Mouse (Mus musculus) MEL (cell line): ENCODE results near the gene Tmem238l. TPM values are rescaled to one million over a fixed set of nuclear protein-coding genes. Genes with fewer than 3 reads are reported as not detected.

ENCODE experiments used
- DNase-seq: peaks from one replicate; pipeline ENCODE4 v3.0.0; 2011; ENCODE audit warnings: low read depth, low spot score
- H3K27ac ChIP-seq: 2 replicates; pipeline ENCODE4 v1.5.1; 2012; ENCODE audit warnings: low read depth, mild to moderate bottlenecking, control low read depth, low read length, moderate library complexity; ENCODE audit not compliant: control insufficient read depth
- H3K27me3 ChIP-seq, 2 experiments: fragments of 150-350 bp in 1 of 2; sonication (generic) in 1 of 2; 2 replicates each; pipeline ENCODE4 v1.6.1; 2012; ENCODE audit warnings: low read length in 2 of 2, mild to moderate bottlenecking in 2 of 2, improper control_type of control experiment in 1 of 2, moderate library complexity in 1 of 2; ENCODE audit not compliant: insufficient read depth in 2 of 2, control insufficient read depth in 1 of 2
- H3K36me3 ChIP-seq, 2 experiments: 2 replicates each; pipeline ENCODE4 v1.6.1; 2012 to 2014; ENCODE audit warnings: low read length in 2 of 2, improper control_type of control experiment in 1 of 2, inconsistent platforms in 1 of 2, mild to moderate bottlenecking in 1 of 2; ENCODE audit not compliant: insufficient read depth in 2 of 2, control insufficient read depth in 1 of 2
- H3K4me1 ChIP-seq, 2 experiments: fragments of 150-350 bp in 1 of 2; sonication (generic) in 1 of 2; 2 replicates each; pipeline ENCODE4 v1.6.1; 2012; ENCODE audit warnings: low read length in 2 of 2, improper control_type of control experiment in 1 of 2, mild to moderate bottlenecking in 1 of 2; ENCODE audit not compliant: insufficient read depth in 2 of 2, control insufficient read depth in 1 of 2
- H3K4me3 ChIP-seq, 2 experiments: fragments of 150-350 bp in 1 of 2; sonication (generic) in 1 of 2; 2 replicates each; pipeline ENCODE4 v1.5.1; 2012; ENCODE audit warnings: low read depth in 2 of 2, low read length in 2 of 2, mild to moderate bottlenecking in 2 of 2, moderate library complexity in 2 of 2, control low read depth in 1 of 2, improper control_type of control experiment in 1 of 2; ENCODE audit not compliant: control insufficient read depth in 1 of 2, insufficient read depth in 1 of 2
- H3K79me2 ChIP-seq: 2 replicates; pipeline ENCODE4 v1.6.1; 2012; ENCODE audit warnings: mild to moderate bottlenecking, low read length, moderate library complexity; ENCODE audit not compliant: control insufficient read depth, poor library complexity, insufficient read depth
- H3K9ac ChIP-seq: 2 replicates; pipeline ENCODE4 v1.6.1; 2012; ENCODE audit warnings: low read depth, mild to moderate bottlenecking, control low read depth, low read length, moderate library complexity; ENCODE audit not compliant: control insufficient read depth, poor library complexity, severe bottlenecking
- H3K9me3 ChIP-seq: fragments of 150-350 bp; sonication (generic); replicated peaks from 2 replicates; pipeline ENCODE4 v1.6.1; 2012; ENCODE audit warnings: mild to moderate bottlenecking, low read length, improper control_type of control experiment, moderate library complexity; ENCODE audit not compliant: insufficient read depth
- CHD1 ChIP-seq: IDR thresholded peaks from 2 replicates; pipeline ENCODE4 v1.6.1; 2012; ENCODE audit warnings: low read depth, mild to moderate bottlenecking, inconsistent platforms, low read length, improper control_type of control experiment
- CHD2 ChIP-seq: IDR thresholded peaks from 2 replicates; pipeline ENCODE4 v1.6.1; 2011; ENCODE audit warnings: low read length, improper control_type of control experiment
- CTCF ChIP-seq, 3 experiments: IDR thresholded peaks in 2 of 3; conservative IDR thresholded peaks in 1 of 3; 2 replicates each; pipeline ENCODE4 v1.5.1; 2011 to 2012; ENCODE audit warnings: low read length in 3 of 3, low read depth in 2 of 3, mild to moderate bottlenecking in 2 of 3, improper control_type of control experiment in 1 of 3, inconsistent platforms in 1 of 3, mixed read lengths in 1 of 3, moderate library complexity in 1 of 3; ENCODE audit not compliant: control insufficient read depth in 1 of 3, insufficient read depth in 1 of 3, poor library complexity in 1 of 3, severe bottlenecking in 1 of 3
- EP300 ChIP-seq, 2 experiments: IDR thresholded peaks; 2 replicates each; pipeline ENCODE4 v1.6.1; 2011; ENCODE audit warnings: improper control_type of control experiment in 2 of 2, low read length in 2 of 2, low read depth in 1 of 2, mild to moderate bottlenecking in 1 of 2
- ETS1 ChIP-seq: IDR thresholded peaks from 2 replicates; pipeline ENCODE4 v1.6.1; 2012; ENCODE audit warnings: low read depth, mild to moderate bottlenecking, inconsistent platforms, low read length, improper control_type of control experiment, moderate library complexity
- GABPA ChIP-seq: IDR thresholded peaks from 2 replicates; pipeline ENCODE4 v1.6.1; 2012; ENCODE audit warnings: low read depth, mild to moderate bottlenecking, inconsistent platforms, low read length, improper control_type of control experiment, moderate library complexity
- GATA1 ChIP-seq: IDR thresholded peaks from 2 replicates; pipeline ENCODE4 v1.6.1; 2011; ENCODE audit warnings: low read depth, low read length, improper control_type of control experiment
- HCFC1 ChIP-seq: IDR thresholded peaks from 2 replicates; pipeline ENCODE4 v1.6.1; 2012; ENCODE audit warnings: low read depth, mild to moderate bottlenecking, inconsistent platforms, low read length, improper control_type of control experiment, moderate library complexity
- JUND ChIP-seq: IDR thresholded peaks from 2 replicates; pipeline ENCODE4 v1.6.1; 2011; ENCODE audit warnings: low read depth, mild to moderate bottlenecking, improper control_type of control experiment, low read length
- KAT2A ChIP-seq: conservative IDR thresholded peaks from 2 replicates; pipeline ENCODE4 v1.6.1; 2012; ENCODE audit warnings: low read depth, low read length, improper control_type of control experiment, inconsistent platforms
- MAFK ChIP-seq: IDR thresholded peaks from 2 replicates; pipeline ENCODE4 v1.6.1; 2011; ENCODE audit warnings: low read depth, mild to moderate bottlenecking, low read length, improper control_type of control experiment, borderline replicate concordance
- MYB ChIP-seq: IDR thresholded peaks from 2 replicates; pipeline ENCODE4 v1.6.1; 2011; ENCODE audit warnings: mild to moderate bottlenecking, low read depth, low read length, improper control_type of control experiment
- MYC ChIP-seq: IDR thresholded peaks from 2 replicates; pipeline ENCODE4 v1.6.1; 2011; ENCODE audit warnings: low read depth, mild to moderate bottlenecking, low read length, improper control_type of control experiment, moderate library complexity
- NELFE ChIP-seq: IDR thresholded peaks from 2 replicates; pipeline ENCODE4 v1.6.1; 2011; ENCODE audit warnings: low read depth, low read length, improper control_type of control experiment
- NRF1 ChIP-seq: IDR thresholded peaks from 2 replicates; pipeline ENCODE4 v1.6.1; 2014; ENCODE audit warnings: low read depth, mild to moderate bottlenecking, inconsistent platforms, low read length, improper control_type of control experiment, moderate library complexity; ENCODE audit not compliant: poor library complexity, insufficient read depth, severe bottlenecking
- POLR2A ChIP-seq, 2 experiments: IDR thresholded peaks; 2 replicates each; pipeline ENCODE4 v1.6.1; 2011 to 2012; ENCODE audit warnings: low read length in 2 of 2, mild to moderate bottlenecking in 2 of 2, control low read depth in 1 of 2, improper control_type of control experiment in 1 of 2, low read depth in 1 of 2, moderate library complexity in 1 of 2; ENCODE audit not compliant: control insufficient read depth in 1 of 2, insufficient read depth in 1 of 2, poor library complexity in 1 of 2
- SIN3A ChIP-seq: IDR thresholded peaks from 2 replicates; pipeline ENCODE4 v1.6.1; 2012; ENCODE audit warnings: low read length, improper control_type of control experiment, inconsistent platforms
- TAL1 ChIP-seq: IDR thresholded peaks from 2 replicates; pipeline ENCODE4 v1.6.1; 2012; ENCODE audit warnings: mild to moderate bottlenecking, inconsistent platforms, low read length, moderate library complexity, mixed read lengths
- TBP ChIP-seq: IDR thresholded peaks from 2 replicates; pipeline ENCODE4 v1.8.0; 2011; ENCODE audit warnings: low read depth, low read length, improper control_type of control experiment
- ZKSCAN1 ChIP-seq: IDR thresholded peaks from 2 replicates; pipeline ENCODE4 v1.6.1; 2012; ENCODE audit warnings: low read depth, mild to moderate bottlenecking, inconsistent platforms, low read length, improper control_type of control experiment, moderate library complexity
- ZMIZ1 ChIP-seq: IDR thresholded peaks from 2 replicates; pipeline ENCODE4 v1.6.1; 2012; ENCODE audit warnings: low read depth, mild to moderate bottlenecking, inconsistent platforms, low read length, improper control_type of control experiment, moderate library complexity
- polyA plus RNA-seq, 2 experiments: library from polyadenylated mRNA; stranded (reverse) in 1 of 2; unstranded in 1 of 2; fragments of >175 nt in 1 of 2; fragments of >200 nt in 1 of 2; gene quantifications; 2 replicates each; pipeline versions ENCODE4 v1.2.1 to v1.2.4; 2012; ENCODE audit warnings: low replicate concordance in 2 of 2, low read depth in 1 of 2; ENCODE audit not compliant: insufficient read length in 2 of 2, insufficient read depth in 1 of 2, missing spikeins in 1 of 2
- total RNA-seq: library from RNA; depleted of rRNA; stranded (reverse); fragments of 300-350 nt; gene quantifications from 2 replicates; pipeline ENCODE4 v1.2.3, GENCODE M21; 2012

Gene Tmem238l
- total and polyA plus RNA-seq, 3 experiments: not detected

DNA sequence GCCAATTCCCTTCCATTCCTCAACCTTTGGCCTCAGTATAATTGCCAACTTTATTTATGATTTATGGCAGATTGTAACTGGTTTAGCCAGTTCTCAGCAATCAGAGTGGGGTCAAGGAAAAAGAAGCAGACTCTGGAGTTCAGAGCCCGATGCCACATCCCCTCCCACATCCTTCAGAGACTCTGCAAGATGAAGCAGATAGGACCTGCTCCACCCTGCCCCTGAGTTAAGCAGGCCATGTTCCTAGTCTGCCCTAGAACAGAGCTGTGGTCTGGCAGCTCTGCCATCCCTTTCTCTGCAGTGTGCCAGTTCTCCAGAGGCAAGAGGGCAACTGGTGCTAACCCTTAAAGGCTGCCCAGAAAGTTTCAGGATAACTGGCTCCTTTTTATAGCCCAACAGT lies 4.4 kb downstream of the Tmem238l start:
- no peaks in the 10 kb centered on the region for H3K9me3 ChIP-seq
- no peak overlapping the region for H3K4me3 ChIP-seq
- TF ChIP-seq TBP (no peak), HCFC1 (no peak), CHD1 (no peak), ETS1 (no peak)
- no peaks in the 10 kb centered on the region for H3K4me1 ChIP-seq
- H3K36me3 ChIP-seq: no peaks in the 10 kb centered on the region
- DNase-seq: no peak
- no peaks in the 10 kb centered on the region; a peak in 1 of 4 replicates for H3K27me3 ChIP-seq
- H3K27ac ChIP-seq: no peak overlapping the region
- H3K79me2 ChIP-seq: no peaks in the 10 kb centered on the region
- H3K9ac ChIP-seq: no peak overlapping the region

- H3K79me2 ChIP-seq: no peaks in the 10 kb centered on the region
- H3K9ac ChIP-seq: no peak overlapping the region
- H3K4me1 ChIP-seq: no peaks in the 10 kb centered on the region
- TF ChIP-seq EP300 (IDR thresholded peaks at IDR 0.05; ENCODE audit: low read depth in 1 of 2, low read length in 2 of 2) (no peak), CTCF (IDR thresholded peaks at IDR 0.05 in 2 of 3, conservative IDR thresholded peaks at IDR 0.05 in 1 of 3; ENCODE audit: control insufficient read depth in 1 of 3, insufficient read depth in 1 of 3, low read depth in 2 of 3, low read length in 3 of 3, poor library complexity in 1 of 3, severe bottlenecking in 1 of 3) (no peak), MYB (no peak), NRF1 (no peak), GATA1 (no peak), NELFE (no peak), SIN3A (no peak), KAT2A (no peak)
- H3K27ac ChIP-seq: no peak overlapping the region
- DNase-seq: no peak
- H3K36me3 ChIP-seq: no peaks in the 10 kb centered on the region
- no peak overlapping the region for H3K4me3 ChIP-seq
- no peaks in the 10 kb centered on the region for H3K9me3 ChIP-seq
- H3K27me3 ChIP-seq: no peaks in the 10 kb centered on the region
Measured at GRCm38 (mm10) chr11:66961447-66962176, 5.2 kb downstream of the Tmem238l start.

GRCm38 (mm10) chr11:66963462-66963861 lies 7.0 kb downstream of the Tmem238l start:
- H3K36me3 ChIP-seq: no peaks in the 10 kb centered on the region
- H3K9me3 ChIP-seq: no peaks in the 10 kb centered on the region
- no peaks in the 10 kb centered on the region for H3K79me2 ChIP-seq
- no peak overlapping the region for H3K27ac ChIP-seq
- H3K4me3 ChIP-seq: no peak overlapping the region
- H3K27me3 ChIP-seq: no peaks in the 10 kb centered on the region
- TF ChIP-seq KAT2A: no peak
- no peak for TF ChIP-seq MYC
- no peak for TF ChIP-seq JUND
- TF ChIP-seq MAFK: no peak
- no peak for TF ChIP-seq TAL1
- no peak for TF ChIP-seq CHD2
- no peak for TF ChIP-seq GABPA
- no peak for TF ChIP-seq ZKSCAN1
- no peak for TF ChIP-seq POLR2A (IDR thresholded peaks at IDR 0.05; ENCODE audit: control insufficient read depth in 1 of 2, insufficient read depth in 1 of 2, low read depth in 1 of 2, low read length in 2 of 2, poor library complexity in 1 of 2)
- TF ChIP-seq ZMIZ1: no peak
- no peak for TF ChIP-seq TBP
- no peak for DNase-seq
- no peak overlapping the region for H3K9ac ChIP-seq
- H3K4me1 ChIP-seq: no peaks in the 10 kb centered on the region
